Mouse (Mus musculus) heart, postnatal 4 days (tissue): ENCODE measurements around the gene Gp1bb. TPM values are rescaled to one million over a fixed set of nuclear protein-coding genes. Genes with fewer than 3 reads are reported as not detected.

ENCODE experiments used
- DNase-seq: peaks from one replicate; pipeline ENCODE4 v3.0.0; 2021
- total RNA-seq, 2 experiments: library from RNA; stranded (reverse); gene quantifications; 2 replicates each; pipeline ENCODE4 v1.2.3; 2021

Gene Gp1bb
- total RNA-seq, 2 experiments from 2014 or later: 0.32 to 1.1 TPM

DNA sequence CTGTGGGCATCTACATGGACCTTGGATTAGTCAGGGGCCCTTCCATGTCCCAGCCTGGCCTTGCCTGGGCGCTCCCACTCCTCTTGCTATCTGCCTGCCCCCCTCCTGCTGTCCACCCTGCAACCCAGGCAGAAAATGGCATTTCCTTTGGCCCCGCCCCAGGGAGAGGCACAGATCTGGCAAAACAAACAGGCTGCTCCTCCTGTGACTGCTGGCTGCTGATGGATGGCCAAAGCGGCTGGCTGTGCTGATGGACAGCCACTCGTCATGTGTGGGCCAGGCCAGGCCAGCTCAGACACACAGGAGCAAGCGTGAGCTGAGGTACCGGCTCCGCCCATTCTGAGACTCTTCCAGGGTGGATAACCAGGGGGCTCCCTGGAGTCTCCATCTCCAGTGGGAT, 20.8 kb downstream of the Gp1bb start:
- DNase-seq: no peak

DNA sequence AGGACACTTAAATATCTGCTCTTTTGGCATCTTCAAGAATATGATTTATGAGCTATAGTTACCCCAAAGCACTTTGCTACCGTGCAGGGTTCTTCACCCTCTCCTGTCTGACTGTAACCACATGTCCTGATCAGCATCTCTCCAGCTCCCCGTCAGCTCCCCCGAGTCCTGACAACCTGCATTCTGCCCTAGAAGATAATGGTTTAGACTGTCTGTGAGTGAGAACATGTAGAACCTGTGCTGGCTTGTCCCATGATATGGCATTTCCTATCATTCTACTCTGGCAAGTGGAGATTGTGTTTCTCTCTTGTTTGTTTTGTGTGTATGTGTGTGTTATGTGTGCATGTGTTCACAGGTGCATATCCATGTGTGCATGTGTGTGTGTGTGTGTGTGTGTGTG, 24.2 kb downstream of the Gp1bb start:
- DNase-seq: no peak

DNA sequence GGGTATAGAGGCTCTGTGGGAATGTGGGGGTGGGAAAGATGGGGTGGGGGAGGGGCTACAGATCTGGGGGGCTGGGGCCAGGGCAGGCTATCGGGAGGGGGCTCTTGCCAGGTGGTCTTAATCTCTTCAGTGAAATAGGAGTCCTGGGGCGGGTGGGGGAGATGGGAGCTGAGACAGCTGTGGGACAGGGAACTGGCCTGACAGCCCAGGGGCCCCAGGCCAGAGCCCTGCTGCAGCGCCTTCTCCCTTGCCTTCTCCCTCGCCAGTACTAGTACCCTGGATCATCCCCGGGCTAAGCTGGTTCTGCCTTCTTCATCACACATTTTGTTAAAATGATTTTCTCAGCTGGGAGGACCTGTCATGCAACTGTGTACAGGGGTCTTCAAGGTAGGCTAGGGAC, 25.9 kb downstream of the Gp1bb start:
- DNase-seq: no peak

DNA sequence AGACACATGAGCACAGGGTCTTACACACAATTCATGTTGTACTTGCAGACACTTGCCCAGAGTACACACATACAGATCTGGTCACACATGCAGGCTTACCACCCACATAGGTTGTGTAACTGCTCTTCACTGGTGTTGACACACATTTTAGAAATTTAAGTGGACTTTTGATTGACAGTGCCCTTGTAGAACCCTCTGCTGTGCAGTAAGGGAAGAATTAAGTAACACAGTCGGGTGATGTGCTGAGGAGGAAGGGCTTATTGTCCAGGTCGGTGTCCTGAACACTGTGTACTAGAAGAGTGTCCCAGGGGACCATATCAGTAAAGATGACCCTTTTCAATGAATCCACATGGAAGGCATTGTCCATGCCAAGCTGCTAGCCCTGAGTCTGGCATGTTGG, 28.3 kb downstream of the Gp1bb start:
- DNase-seq: no peak

DNA sequence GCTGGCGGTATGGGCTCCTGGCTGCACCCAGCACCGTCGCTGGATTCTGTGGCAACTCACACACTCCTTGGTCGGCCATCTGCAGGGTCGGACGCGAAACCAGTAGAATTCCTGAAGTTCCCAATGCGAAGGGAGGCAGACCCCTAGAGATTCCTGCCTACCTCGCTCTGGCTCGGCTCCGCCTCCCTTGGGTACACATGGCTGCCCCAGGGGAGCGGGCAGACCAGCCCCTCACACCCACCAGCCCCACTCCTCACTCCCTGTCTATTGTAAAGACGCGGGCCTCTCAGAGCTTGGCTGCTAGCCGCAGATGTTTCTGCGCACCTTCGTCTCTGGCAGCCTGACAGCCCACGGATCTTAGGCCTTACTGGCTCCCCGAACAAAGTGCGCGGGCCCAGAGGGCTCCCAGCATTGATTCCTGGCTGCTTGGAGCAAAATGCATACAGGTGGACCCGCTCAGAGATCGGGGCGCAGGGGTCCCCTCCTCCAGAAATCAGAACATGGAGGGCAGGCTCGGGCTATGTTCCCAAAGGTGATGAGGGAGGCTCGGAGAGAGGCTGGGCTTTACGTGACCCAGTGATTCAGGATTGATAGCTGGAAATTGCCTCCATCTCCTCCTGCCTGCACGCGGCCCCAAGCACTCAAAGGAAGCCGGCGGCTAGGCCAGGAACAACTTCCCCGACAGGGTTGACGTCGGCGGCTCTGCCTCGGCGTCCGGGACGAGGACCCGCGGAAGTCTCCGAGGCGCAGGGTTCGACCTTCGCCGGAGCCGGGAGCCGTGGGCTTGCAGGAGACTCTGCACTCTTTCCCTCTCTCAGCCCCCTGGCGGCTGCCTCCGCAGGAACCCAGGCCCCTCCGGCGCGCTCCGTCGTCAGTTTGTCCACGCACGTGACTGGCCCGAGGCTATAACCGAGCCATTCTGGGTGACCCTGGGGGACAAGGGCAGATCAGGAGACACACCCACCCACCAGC, 30.9 kb downstream of the Gp1bb start:
- DNase-seq: peak; percentile 52

DNA sequence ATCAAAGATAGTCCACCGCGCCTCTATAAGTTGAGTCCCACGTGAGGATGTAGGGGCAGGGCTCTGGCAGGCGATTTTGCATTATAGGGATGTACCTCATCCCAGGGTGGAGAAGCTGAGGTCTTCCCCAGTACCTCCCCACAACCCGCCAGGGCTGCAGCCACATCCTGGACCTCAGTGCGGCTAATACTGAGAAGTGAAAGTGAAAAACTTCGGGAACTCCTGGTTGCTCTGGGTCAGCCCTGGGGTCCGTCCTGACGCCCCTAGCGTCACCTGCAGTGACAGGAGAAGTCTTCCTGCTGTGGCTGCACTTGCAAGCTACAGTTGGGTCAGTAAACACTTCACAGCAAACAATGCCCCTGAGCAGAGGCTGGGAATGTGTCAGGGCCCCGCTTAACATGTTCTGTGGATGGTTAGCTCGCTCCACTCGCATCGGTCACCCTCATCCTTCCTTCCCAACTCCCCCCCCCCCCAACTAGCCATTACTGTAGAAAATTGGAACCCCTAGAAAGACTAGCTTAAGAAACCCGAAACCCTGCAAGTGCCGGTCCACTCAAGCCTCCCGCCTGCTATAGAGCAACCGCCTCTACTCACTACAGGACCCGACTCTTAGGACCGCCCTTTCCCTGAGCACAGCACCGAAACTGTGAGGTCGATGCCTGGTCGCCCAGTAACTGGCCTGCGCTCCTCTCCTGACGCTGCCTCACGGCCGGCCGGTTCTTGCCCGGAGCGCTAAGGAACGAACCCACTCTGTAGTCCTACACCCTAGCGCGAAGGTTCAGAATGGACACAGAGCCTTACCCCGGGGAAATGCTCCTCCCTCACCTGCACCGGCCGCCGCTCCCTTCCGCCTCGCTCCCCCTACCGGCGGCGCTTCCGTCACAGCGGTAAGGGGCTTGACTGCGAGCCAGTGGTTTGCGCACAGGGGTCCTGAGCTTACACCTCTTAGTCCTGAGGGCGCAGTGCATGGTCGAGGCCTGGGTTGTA, 32.1 kb downstream of the Gp1bb start, which contains the start of gene Tbx1:
Tbx1 (minus strand) TSS at position 868 of the 987 bp plus-strand sequence.
- DNase-seq: no peak

DNA sequence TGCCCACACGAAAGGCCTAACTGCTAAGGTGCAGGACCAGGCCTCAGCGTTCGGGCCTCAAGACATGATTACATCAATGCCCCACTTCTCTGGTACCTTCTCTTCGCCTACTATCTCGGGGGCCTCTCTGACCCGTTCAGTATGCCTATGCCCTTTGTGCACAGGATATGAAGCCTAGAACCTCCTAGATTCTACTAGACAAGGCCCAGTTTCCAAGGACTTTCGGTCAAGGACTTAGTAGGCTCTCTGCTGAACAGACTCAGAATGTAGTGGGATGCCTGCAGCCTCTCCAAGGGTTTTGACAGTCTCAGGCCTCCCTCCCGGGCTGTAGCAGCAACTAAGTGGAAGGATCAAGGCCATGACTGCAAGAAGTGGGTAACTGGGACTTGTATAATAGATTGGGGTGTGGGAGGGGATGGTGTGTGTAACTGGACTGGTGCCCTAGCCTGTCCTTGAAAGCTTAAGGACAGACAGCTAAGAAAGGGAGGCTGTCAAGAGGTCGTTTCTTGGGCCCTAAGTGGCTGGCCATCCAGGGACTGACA, 33.1 kb downstream of the Gp1bb start:
- DNase-seq: no peak

DNA sequence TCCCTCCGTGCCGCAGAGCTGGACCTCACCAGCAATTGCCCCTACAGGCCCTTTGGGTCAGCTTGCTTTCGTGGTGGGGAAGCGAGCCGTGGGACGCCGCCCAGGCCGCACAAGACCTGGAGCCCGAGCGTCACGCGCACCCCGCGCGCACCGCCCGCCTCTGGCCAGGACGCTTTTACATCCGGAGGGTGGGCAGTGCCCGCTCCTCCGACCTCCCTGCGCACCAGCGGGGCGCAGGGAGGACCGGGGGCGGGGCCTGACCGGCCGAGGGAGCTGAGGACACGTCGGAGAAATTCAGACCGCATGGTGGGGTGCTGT, 33.5 kb downstream of the Gp1bb start:
- DNase-seq: no peak

DNA sequence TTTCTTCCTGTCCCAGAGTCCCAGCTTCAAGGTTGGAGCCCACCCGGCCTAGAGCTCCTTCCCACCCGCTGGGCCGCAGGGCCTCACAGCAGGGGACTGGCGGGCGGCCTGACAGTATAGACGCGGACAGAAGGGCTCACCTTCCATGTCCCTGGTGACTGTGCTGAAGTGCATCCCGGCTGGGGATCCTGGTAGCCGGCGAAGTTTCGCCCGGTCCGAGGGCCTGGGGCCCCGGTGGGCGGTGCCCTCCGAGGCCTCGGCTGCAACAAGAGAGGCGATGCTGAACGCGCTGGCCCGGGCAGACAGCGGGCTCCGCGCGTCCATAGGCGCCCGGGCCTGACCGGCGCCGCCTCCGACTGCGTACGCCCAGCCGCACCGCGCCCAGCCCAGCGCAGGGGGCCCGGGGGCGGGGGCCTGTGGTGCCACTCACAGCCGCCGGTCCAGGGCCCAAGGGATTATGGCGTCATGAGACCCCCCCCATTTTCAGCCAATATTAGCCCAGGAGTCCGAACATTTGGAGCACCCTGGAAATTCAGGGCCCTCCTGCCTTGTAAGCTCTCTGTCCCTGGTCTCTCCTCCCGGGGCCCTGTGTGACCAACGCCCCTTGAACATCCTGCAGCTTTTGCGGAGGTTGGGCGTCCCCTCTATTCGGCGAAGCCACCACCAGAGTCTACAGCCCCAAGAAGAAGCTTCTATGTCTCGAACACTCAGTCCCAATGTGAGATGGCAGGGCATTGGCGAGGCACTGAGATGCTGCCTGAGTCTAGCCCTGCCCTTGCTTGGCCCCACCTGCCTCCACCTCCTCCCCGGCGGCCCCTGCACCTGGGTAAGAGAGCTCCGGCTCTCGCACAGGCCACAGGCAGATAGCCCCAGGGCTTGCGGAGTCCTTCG, 34.1 kb downstream of the Gp1bb start:
- DNase-seq: no peak

DNA sequence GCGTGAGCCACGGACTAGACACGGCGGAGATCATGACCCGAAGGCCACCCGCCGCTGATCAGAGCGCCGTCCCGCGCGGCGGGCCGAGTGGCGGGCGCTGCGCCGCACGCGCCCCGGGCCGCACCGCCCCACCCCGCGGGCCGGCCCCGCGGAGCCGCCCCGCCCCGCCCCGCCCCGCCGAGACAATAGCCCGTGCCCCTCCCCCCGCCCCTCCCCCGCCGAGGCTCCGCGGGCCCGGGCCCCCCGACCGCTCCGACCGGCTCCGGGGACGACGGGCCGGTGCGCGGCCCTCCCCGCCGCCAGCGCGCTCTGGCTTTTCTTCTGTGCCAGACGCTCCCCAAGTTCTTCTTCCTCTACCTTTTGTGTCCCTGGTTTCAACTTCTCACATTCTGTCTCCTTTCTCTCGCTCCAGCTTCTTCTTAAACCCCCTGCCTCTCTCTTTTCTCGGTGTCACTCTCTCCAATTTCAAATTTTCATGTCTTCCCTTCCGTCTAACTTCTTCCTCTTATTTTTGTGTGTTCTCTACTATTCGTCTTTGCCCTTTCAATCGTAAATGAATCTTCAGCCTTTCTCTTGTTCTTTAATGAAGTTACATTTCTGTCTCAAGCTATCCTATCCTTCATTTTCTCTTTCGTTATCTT, 35.2 kb downstream of the Gp1bb start:
- DNase-seq: no peak

DNA sequence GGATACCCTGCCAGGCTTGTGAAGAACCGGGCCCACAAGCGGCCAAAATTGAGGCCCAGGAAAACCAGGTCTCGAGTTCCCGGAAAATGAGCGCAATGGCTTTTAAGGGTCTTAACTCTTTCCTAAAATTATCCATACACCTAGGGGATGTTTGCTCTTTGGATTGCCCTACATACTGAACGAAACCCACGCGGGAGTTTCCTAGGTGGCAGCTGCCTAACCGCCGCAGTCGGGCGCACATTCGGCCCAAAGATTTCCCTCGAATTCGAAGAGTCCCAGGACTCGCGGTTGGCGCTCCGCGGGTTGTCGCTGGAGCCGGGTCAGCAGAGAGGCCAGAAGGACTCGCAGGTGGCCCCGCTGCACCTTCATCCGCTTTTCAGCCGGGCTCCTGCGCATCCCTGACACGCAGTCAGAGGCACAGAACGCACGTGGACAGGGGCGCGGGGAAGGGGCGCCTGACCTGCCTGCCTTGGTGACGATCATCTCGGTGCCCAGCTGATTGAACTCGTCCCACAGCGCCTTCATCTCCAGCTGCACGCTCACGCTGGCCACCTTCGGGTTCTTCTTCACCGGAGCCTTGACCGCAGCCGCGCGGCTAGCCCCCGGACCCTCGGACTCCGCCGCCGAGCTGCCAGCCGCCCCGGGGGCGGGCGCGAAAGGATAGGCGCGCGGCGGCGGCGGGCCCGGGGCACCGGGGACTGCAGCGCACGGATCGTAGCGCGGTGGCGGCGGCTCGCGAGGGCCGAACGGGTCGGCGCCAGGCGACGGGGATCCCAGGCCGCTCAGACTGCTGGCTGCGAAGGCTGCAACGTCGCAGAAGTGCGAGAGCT, 35.9 kb downstream of the Gp1bb start:
- DNase-seq: no peak

DNA sequence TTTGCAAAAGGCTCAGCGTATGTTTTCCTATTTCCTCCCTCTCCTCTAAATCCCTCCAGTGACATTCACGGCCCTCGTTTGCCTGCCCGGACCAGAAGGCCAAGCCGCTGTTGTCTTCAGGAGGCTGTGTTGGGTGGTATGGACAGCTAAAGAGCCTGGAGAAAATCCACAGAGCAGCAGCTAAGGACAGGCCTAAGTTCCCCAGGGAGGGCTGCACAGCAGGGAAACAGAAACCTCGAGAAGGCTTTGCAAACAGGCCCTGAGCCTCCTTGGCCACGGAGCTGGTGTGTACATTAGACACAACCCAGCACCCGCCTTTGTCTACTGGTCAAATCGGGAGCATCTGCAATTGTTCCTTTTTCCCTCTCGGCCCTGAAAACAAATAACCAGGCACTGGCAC, 36.5 kb downstream of the Gp1bb start:
- DNase-seq: no peak

DNA sequence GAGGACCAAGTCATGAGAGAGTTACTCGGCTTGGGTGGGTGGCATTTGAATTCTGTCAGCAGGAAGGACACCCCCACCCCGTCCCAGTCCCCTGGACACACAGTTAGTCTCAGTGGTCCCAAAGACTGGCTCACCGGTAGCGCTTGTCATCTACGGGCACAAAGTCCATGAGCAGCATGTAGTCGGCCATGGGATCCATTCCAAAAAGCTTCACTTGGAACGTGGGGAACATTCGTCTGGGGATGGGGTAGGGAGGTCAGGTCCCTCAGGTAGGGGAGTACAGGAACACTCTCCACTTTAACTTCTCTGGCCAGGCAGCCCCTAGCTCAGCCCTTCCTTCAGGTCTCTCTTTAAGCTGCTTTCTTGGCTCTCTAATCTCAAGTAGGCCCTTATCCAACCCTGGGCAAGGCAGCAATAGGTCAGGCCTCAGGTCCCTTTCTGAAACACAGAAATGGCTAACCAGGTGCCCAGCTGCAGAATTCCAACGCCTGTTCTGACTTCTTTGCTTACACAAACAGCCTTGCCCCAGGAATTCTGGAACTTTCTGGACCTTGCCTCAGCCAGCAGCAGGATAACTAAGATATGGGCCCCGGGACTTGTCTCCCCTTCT, 37.2 kb downstream of the Gp1bb start:
- DNase-seq: no peak

DNA sequence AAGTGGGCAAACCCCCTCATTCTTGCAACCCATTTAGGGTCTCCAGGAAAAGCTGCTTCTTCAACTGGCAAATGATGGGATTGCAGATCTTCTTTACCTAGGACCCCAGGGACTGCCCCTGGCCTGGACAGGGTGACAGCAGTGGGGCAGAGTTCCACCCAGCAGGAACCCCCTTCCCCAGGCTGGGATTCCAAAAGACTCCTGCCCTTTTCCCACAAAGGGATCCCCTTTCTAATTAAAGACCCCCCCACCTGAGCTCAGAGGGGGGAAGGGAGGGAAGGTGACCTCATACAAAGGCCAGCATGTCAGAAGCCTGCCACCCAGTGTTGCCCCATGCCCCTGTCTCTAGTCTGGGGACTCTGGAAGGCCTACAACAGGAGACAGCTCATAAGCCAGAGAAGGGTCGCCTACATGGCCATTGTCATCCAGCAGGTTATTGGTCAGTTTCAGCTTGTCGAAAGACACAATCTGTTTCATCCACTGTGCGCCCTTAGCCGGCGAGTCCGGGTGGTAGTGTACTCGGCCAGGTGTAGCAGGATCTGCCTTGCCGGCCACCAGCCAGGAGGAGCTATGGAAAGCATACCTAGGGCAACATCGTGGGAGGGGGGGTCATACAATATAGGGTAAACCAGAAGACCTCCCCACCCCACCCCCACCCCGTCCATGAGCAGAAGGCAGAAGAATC, 38.4 kb downstream of the Gp1bb start:
- no peak for DNase-seq

DNA sequence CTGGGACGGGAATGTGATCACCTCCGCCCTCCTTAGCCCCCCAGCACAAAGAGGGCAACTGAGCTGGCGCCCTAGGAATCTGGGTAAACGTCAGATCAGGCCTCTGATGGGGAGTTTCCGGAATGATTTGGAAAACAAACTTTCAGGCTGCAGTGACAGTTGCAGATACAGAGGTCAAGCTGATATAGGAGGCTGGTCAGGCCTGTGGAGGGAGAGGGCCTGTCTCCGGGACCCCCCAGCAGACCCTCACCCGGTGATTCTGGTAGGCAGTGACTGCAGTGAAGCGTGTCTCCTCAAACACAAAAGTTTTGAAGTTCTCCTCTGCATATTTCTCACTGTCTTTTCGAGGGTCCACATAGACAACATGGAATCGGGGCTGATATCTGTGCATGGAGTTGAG, 39.0 kb downstream of the Gp1bb start:
- DNase-seq: no peak

DNA sequence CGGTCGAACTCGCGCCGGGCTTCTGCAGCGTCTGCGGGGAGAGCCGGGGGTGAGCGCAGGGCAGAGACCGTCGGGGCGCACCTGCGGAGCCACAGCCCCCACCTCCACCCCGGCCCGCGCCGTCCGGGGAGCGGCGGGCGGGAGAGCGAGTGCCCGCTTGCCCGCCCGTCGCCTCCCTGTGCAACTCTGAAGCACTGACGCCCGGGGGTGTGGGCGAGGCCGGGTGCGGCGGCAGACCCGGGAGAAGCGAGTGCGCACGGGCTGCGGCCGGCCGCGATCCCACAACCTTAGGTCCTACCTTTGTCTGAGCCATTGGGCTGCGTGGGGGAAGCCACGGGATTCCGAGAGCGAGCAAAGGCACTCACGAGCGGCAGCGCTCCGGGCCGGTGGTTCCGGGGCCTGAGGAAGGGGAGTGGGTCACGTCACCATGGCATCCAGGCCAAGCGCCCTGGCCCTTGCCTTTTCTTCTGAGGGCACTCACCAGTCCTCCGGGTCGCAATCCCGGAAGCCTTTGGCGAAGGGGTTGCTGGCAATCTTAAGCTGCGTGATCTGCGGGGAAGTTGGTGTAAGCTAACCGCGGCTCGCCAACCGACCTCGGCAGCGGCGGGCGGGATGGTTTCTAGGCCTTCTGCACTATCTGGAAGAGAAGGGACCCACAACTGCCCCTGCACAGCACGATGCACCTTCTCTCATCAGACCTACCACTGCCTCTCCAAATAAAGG, 39.6 kb downstream of the Gp1bb start:
- DNase-seq: no peak

DNA sequence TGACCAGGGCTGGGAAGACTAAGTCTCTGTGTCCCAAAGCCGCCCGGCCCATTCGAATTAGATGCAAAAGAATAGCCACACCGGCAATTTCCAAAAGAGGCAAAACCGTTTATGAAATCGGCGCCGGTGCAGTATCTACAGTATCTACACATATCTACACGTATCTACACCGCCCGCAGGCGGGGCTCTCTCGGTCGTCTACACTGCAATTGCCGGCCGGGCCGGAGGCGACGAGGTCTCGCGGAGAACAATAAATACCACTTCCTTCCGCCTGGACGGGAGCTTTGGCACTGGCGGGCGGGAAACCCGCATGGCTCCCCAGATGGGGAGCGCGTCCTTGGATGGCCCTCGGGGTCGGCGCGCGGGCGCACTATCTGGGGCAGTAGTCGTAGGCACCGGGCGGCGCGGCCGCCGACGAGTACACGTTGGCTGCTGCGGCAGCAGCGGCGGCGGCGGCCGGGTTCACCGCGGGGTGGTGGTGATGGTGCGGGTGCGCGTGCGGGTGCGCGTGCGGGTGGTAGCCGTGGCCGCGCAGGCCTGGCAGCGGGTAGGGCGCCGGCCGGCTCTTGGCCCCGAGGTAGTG, 40.5 kb downstream of the Gp1bb start:
- peak; percentile 28 for DNase-seq

DNA sequence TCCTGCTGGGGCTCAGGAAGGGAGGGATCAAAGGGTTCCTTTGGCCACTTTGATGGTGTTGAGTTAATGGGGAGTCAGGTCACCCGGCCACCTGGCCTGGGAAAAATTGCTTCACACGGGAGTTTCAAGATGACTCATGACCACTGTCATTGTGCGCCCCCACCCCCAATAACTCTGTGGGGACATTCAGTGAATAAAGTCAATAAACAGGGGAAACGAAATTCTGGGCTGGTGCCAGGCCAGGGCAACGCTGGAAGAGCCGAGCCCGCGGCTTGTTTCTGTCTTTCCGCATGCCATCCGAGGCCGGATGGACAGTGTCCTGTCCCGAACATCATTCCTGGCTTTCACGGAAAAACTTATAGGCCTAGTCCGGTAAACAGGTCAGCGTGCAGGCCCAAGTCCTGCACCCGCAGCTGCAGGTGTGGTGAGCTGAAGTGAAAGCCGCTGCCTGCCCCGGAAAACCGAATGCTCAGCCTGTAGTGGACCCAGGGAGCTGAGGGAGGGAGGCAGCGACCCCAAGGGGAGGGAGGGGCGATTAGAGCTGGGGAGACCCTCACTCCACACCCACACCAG, 41.1 kb downstream of the Gp1bb start:
- no peak for DNase-seq
